Mouse (Mus musculus) limb, embryonic 11.5 days (tissue): ENCODE measurements around the gene Nol9. TPM values are rescaled to one million over a fixed set of nuclear protein-coding genes. Genes with fewer than 3 reads are reported as not detected.

Experiments used
- ATAC-seq: fragments of 200-750 bp; cut with Nextera tagmentation; 2 replicates; pipeline ENCODE4 v1.8.0; 2017; ENCODE audit warnings: low read depth; ENCODE audit not compliant: insufficient number of reproducible peaks, low FRiP score, low TSS enrichment
- DNase-seq: peaks from one replicate; pipeline ENCODE4 v3.0.0-alpha.2; 2015; ENCODE audit warnings: low spot score
- H3K27ac ChIP-seq: fragments of 300-500 bp; sonication (generic); replicated peaks from 2 replicates; pipeline ENCODE4 v1.5.1; 2014; ENCODE audit warnings: low read depth, mild to moderate bottlenecking, low read length
- H3K27me3 ChIP-seq: fragments of 300-500 bp; sonication (generic); 2 replicates; pipeline ENCODE4 v1.6.1; 2014; ENCODE audit warnings: mild to moderate bottlenecking, low read length, mixed read lengths; ENCODE audit not compliant: control insufficient read depth, insufficient read depth
- H3K36me3 ChIP-seq: fragments of 300-500 bp; sonication (generic); 2 replicates; pipeline ENCODE4 v1.6.1; 2014; ENCODE audit warnings: mild to moderate bottlenecking, low read length, moderate library complexity, mixed read lengths; ENCODE audit not compliant: control insufficient read depth, insufficient read depth
- H3K4me1 ChIP-seq: fragments of 300-500 bp; sonication (generic); 2 replicates; pipeline ENCODE4 v1.6.1; 2014; ENCODE audit warnings: low read length, mixed read lengths; ENCODE audit not compliant: control insufficient read depth, insufficient read depth
- H3K4me2 ChIP-seq: fragments of 300-500 bp; sonication (generic); 2 replicates; pipeline ENCODE4 v1.6.1; 2014; ENCODE audit warnings: low read depth, mild to moderate bottlenecking, moderate library complexity; ENCODE audit not compliant: severe bottlenecking
- H3K4me3 ChIP-seq: fragments of 300-500 bp; sonication (generic); 2 replicates; pipeline ENCODE4 v1.5.1; 2014; ENCODE audit warnings: low read depth, low read length
- H3K9ac ChIP-seq: fragments of 300-500 bp; sonication (generic); 2 replicates; pipeline ENCODE4 v1.6.1; 2014; ENCODE audit warnings: mild to moderate bottlenecking, low read length
- H3K9me3 ChIP-seq: fragments of 300-500 bp; sonication (generic); 2 replicates; pipeline ENCODE4 v1.6.1; 2016; ENCODE audit warnings: low read length; ENCODE audit not compliant: control insufficient read depth
- WGBS: fragments of 180-500 bp; shearing (Covaris S2); extraction: QIAGEN DNeasy Blood & Tissue Kit; methylation state at CpG from one replicate; pipeline ENCODE4 v1.1.7; 2014; 5-methylcytosine and 5-hydroxymethylcytosine counted together
- polyA plus RNA-seq: library from polyadenylated mRNA; unstranded; fragments of >200 nt; fragmentation: Nextera tagmentation; extraction: Ambion mirVana; gene quantifications from 2 replicates; pipeline ENCODE4 v1.2.1, GENCODE M21; 2014

Gene Nol9
- polyA plus RNA-seq, 1 experiment from 2014 or later: 38.1 TPM

GRCm38 (mm10) chr4:152072655-152073054 lies 33.5 kb downstream of the Nol9 start:
- Histone ChIP-seq H3K4me2 (no peak overlapping the region), H3K36me3 (no peaks in the 10 kb centered on the region), H3K27ac (no peak overlapping the region), H3K27me3 (no peaks in the 10 kb centered on the region), H3K9me3 (no peaks in the 10 kb centered on the region), H3K9ac (no peak overlapping the region), H3K4me1 (0 out of 2 replicates have a peak, but pooled peaks cover 9% of the 10 kb centered on the region), H3K4me3 (no peak overlapping the region)
- 86% methylated on average over 10 of the region's 10 CpGs for WGBS
- ATAC-seq: no peak
- DNase-seq: no peak

GRCm38 (mm10) chr4:152073715-152074114 lies 34.6 kb downstream of the Nol9 start:
- Histone ChIP-seq H3K4me3 (no peak overlapping the region), H3K27ac (no peak overlapping the region), H3K4me2 (no peak overlapping the region), H3K27me3 (no peaks in the 10 kb centered on the region), H3K4me1 (0 out of 2 replicates have a peak, but pooled peaks cover 9% of the 10 kb centered on the region), H3K9me3 (no peaks in the 10 kb centered on the region), H3K9ac (no peak overlapping the region), H3K36me3 (no peaks in the 10 kb centered on the region)
- no peak for ATAC-seq
- DNase-seq: no peak
- 70% methylated on average over 6 of the region's 6 CpGs for WGBS

GRCm38 (mm10) chr4:152074548-152074947 lies 35.4 kb downstream of the Nol9 start:
- 85% methylated on average over 9 of the region's 9 CpGs for WGBS
- H3K4me2 ChIP-seq: no peak overlapping the region
- ATAC-seq: no peak
- 0 out of 2 replicates have a peak, but pooled peaks cover 9% of the 10 kb centered on the region for H3K4me1 ChIP-seq
- no peaks in the 10 kb centered on the region for H3K9me3 ChIP-seq
- H3K36me3 ChIP-seq: no peaks in the 10 kb centered on the region
- H3K4me3 ChIP-seq: no peak overlapping the region
- no peak overlapping the region for H3K27ac ChIP-seq
- H3K9ac ChIP-seq: no peak overlapping the region
- no peak for DNase-seq
- no peaks in the 10 kb centered on the region for H3K27me3 ChIP-seq

- no peak overlapping the region for H3K9ac ChIP-seq
- H3K36me3 ChIP-seq: no peaks in the 10 kb centered on the region
- WGBS: 88% methylated on average over 9 of the region's 9 CpGs
- H3K4me1 ChIP-seq: 0 out of 2 replicates have a peak, but pooled peaks cover 9% of the 10 kb centered on the region
- DNase-seq (no peak), ATAC-seq (no peak)
- no peaks in the 10 kb centered on the region for H3K27me3 ChIP-seq
- no peak overlapping the region for H3K4me3 ChIP-seq
- no peak overlapping the region for H3K27ac ChIP-seq
- H3K4me2 ChIP-seq: no peak overlapping the region
- no peaks in the 10 kb centered on the region for H3K9me3 ChIP-seq
These were observed 38.1 kb downstream of the Nol9 start for GRCm38 (mm10) chr4:152077191-152077590.

GRCm38 (mm10) chr4:152078105-152078530 lies 39.0 kb downstream of the Nol9 start:
- Histone ChIP-seq H3K27ac (no peak overlapping the region), H3K4me3 (no peak overlapping the region), H3K9ac (no peak overlapping the region), H3K27me3 (no peaks in the 10 kb centered on the region), H3K4me1 (0 out of 2 replicates have a peak, but pooled peaks cover 9% of the 10 kb centered on the region), H3K9me3 (no peaks in the 10 kb centered on the region), H3K36me3 (no peaks in the 10 kb centered on the region), H3K4me2 (no peak overlapping the region)
- 90% methylated on average over 10 of the region's 10 CpGs for WGBS
- no peak for DNase-seq
- ATAC-seq: no peak

GRCm38 (mm10) chr4:152079261-152079660 lies 40.1 kb downstream of the Nol9 start:
- ATAC-seq (no peak), DNase-seq (no peak)
- WGBS: 88% methylated on average over 3 of the region's 3 CpGs
- no peaks in the 10 kb centered on the region for H3K27me3 ChIP-seq
- H3K4me2 ChIP-seq: no peak overlapping the region
- no peak overlapping the region for H3K27ac ChIP-seq
- H3K4me3 ChIP-seq: no peak overlapping the region
- H3K9me3 ChIP-seq: no peaks in the 10 kb centered on the region
- 0 out of 2 replicates have a peak, but pooled peaks cover 4% of the 10 kb centered on the region for H3K4me1 ChIP-seq
- no peak overlapping the region for H3K9ac ChIP-seq
- H3K36me3 ChIP-seq: no peaks in the 10 kb centered on the region

- Histone ChIP-seq H3K9me3 (no peaks in the 10 kb centered on the region), H3K27ac (no peak overlapping the region), H3K27me3 (no peaks in the 10 kb centered on the region), H3K36me3 (no peaks in the 10 kb centered on the region), H3K4me2 (no peak overlapping the region), H3K4me1 (0 out of 2 replicates have a peak, but pooled peaks cover 4% of the 10 kb centered on the region), H3K4me3 (no peak overlapping the region), H3K9ac (no peak overlapping the region)
- WGBS: 77% methylated on average over 7 of the region's 7 CpGs
- ATAC-seq (no peak), DNase-seq (no peak)
These were observed 40.8 kb downstream of the Nol9 start for GRCm38 (mm10) chr4:152079931-152080330.

GRCm38 (mm10) chr4:152083611-152084220 lies 44.6 kb downstream of the Nol9 start:
- no peak overlapping the region for H3K27ac ChIP-seq
- no peaks in the 10 kb centered on the region; the same call in 1 of the 2 replicates for H3K27me3 ChIP-seq
- no peak overlapping the region for H3K9ac ChIP-seq
- peaks cover 7% of the 10 kb centered on the region; the same call in 1 of the 2 replicates for H3K4me1 ChIP-seq
- no peak overlapping the region for H3K4me2 ChIP-seq
- 73% methylated on average over 7 of the region's 7 CpGs for WGBS
- no peak for DNase-seq
- no peaks in the 10 kb centered on the region for H3K36me3 ChIP-seq
- 0 out of 2 replicates have a peak, but pooled peaks cover 2% of the 10 kb centered on the region for H3K9me3 ChIP-seq
- ATAC-seq: no peak
- no peak overlapping the region for H3K4me3 ChIP-seq
